In genomic region chr5:111454240-111454639, GRCm38 (mm10) we compare ENCODE assay signal across 14 mouse cellular contexts. TPM values are rescaled to one million over a fixed set of nuclear protein-coding genes. Genes with fewer than 3 reads are reported as not detected.
"Had no signal": no experiment of that assay in that cellular context is flagged by ENCODE, and none has a peak within 500 bp of the region (broad histone marks: within the 10 kb centered on the region; RNA-seq: fewer than 3 reads in every experiment).

No protein-coding gene starts in this region.

- DNase-seq: kidney, adult 18-20 months; kidney, postnatal 36 days; layer of hippocampus, postnatal 36 days; lung, adult 2 months; lung, postnatal 14 days; retina, postnatal 1 day had no signal

- ATAC-seq: intestine, embryonic 16.5 days; midbrain, embryonic 15.5 days had no signal

- H3K27ac ChIP-seq: kidney, postnatal 0 days; left cerebral cortex, adult 2 months; liver, embryonic 14.5 days; macrophage; midbrain, embryonic 12.5 days; midbrain, embryonic 15.5 days; neural tube, embryonic 13.5 days had no signal

- H3K27me3 ChIP-seq: midbrain, embryonic 12.5 days; midbrain, embryonic 15.5 days; neural tube, embryonic 13.5 days had no signal

- H3K9ac ChIP-seq: liver, embryonic 14.5 days; midbrain, embryonic 12.5 days; midbrain, embryonic 15.5 days; neural tube, embryonic 13.5 days had no signal

- H3K9me3 ChIP-seq: midbrain, embryonic 12.5 days; midbrain, embryonic 15.5 days; neural tube, embryonic 13.5 days had no signal

- H3K4me2 ChIP-seq: midbrain, embryonic 12.5 days; midbrain, embryonic 15.5 days; neural tube, embryonic 13.5 days had no signal

- H3K4me3 ChIP-seq: left cerebral cortex, adult 2 months; midbrain, embryonic 12.5 days; midbrain, embryonic 15.5 days; neural tube, embryonic 13.5 days had no signal

RNA-seq across cellular contexts. Expression of gene Mn1, which starts 37.1 kb away (rescaled TPM):
- polyA plus RNA-seq: macrophage had no signal
